Mouse (Mus musculus) G1E (cell line): Measurements from ENCODE around the gene Ccnb1ip1. TPM values are rescaled to one million over a fixed set of nuclear protein-coding genes. Genes with fewer than 3 reads are reported as not detected.

Source experiments
- ATAC-seq: 2 replicates; pipeline ENCODE4 v1.8.0; 2016; ENCODE audit warnings: mild to moderate bottlenecking; ENCODE audit not compliant: insufficient number of reproducible peaks, poor library complexity, low FRiP score, severe bottlenecking; ENCODE audit errors: extremely low read depth
- DNase-seq: peaks from one replicate; pipeline ENCODE4 v3.0.0; 2012; ENCODE audit warnings: low spot score
- H3K27me3 ChIP-seq: 2 replicates; pipeline ENCODE4 v1.6.1; 2012; ENCODE audit warnings: mild to moderate bottlenecking, low read length, inconsistent platforms; ENCODE audit not compliant: insufficient read depth
- H3K36me3 ChIP-seq: replicated peaks from 2 replicates; pipeline ENCODE3; 2012; ENCODE audit warnings: mild to moderate bottlenecking, inconsistent platforms
- H3K4me1 ChIP-seq: 2 replicates; pipeline ENCODE4 v1.6.1; 2012; ENCODE audit warnings: low read depth, low read length, inconsistent platforms, mixed read lengths; ENCODE audit not compliant: insufficient read depth
- H3K4me3 ChIP-seq: 2 replicates; pipeline ENCODE4 v1.5.1; 2012; ENCODE audit warnings: low read depth, mild to moderate bottlenecking, inconsistent platforms, low read length, moderate library complexity, mixed read lengths
- H3K9me3 ChIP-seq: replicated peaks from 2 replicates; pipeline ENCODE4 v1.6.1; 2012; ENCODE audit warnings: inconsistent platforms
- CTCF ChIP-seq: IDR thresholded peaks from 2 replicates; pipeline ENCODE4 v1.5.1; 2012; ENCODE audit warnings: low read depth, low read length, inconsistent platforms, mixed read lengths
- GATA1 ChIP-seq: IDR thresholded peaks from 2 replicates; pipeline ENCODE4 v1.6.1; 2012; ENCODE audit warnings: borderline replicate concordance, low read length, inconsistent platforms, mixed read lengths
- GATA2 ChIP-seq: IDR thresholded peaks from 2 replicates; pipeline ENCODE4 v1.6.1; 2012; ENCODE audit warnings: low read depth, low read length, inconsistent platforms, borderline replicate concordance
- POLR2AphosphoS5 ChIP-seq: IDR thresholded peaks from 2 replicates; pipeline ENCODE4 v1.6.1; 2012; ENCODE audit warnings: low read depth, low read length, inconsistent platforms; ENCODE audit not compliant: insufficient replicate concordance
- TAL1 ChIP-seq: conservative IDR thresholded peaks from 2 replicates; pipeline ENCODE4 v1.6.1; 2012; ENCODE audit warnings: low read depth, low read length, inconsistent platforms, mixed read lengths
- polyA plus RNA-seq: library from polyadenylated mRNA; stranded (reverse); fragments of >175 nt; gene quantifications from 2 replicates; pipeline ENCODE4 v1.2.3, GENCODE M21; 2012
- total RNA-seq, 2 experiments: library from RNA; stranded (forward) in 1 of 2; stranded (reverse) in 1 of 2; fragments of 200-1000 nt in 1 of 2; fragments of >200 nt in 1 of 2; fragmentation: Nextera tagmentation in 1 of 2; gene quantifications; 2 replicates each; pipeline ENCODE4 v1.2.3; 2014 to 2017

Gene Ccnb1ip1
- total and polyA plus RNA-seq, 3 experiments: 0.22 to 8.7 (median 8.3) TPM

DNA sequence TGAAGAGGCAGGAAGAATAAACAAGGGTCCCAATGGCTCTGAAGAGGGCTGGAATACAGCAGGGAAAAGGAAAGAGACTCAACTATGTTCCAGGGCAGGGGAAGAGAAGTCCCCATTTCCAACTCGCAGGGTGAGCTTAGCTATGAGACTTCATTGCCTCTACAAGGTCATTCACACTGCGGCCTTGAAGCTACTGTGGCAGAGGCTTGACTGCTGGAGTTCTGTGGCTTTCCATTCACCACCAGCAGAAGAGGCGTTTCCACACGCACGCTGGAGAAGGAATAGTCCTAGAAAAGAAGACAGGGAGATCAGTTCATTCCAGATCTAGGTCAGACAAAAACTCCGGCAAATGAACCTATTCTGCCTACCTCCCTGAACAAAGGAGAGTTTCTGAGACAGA lies 41.8 kb downstream of the Ccnb1ip1 start:
- Histone ChIP-seq H3K36me3 (peaks cover 59% of the 10 kb centered on the region), H3K27me3 (no peaks in the 10 kb centered on the region), H3K9me3 (no peaks in the 10 kb centered on the region), H3K4me3 (no peak overlapping the region), H3K4me1 (no peaks in the 10 kb centered on the region)
- ATAC-seq: no peak
- no peak for TF ChIP-seq POLR2AphosphoS5
- TF ChIP-seq CTCF: no peak
- TF ChIP-seq TAL1: no peak
- no peak for TF ChIP-seq GATA2
- no peak for TF ChIP-seq GATA1
- no peak for DNase-seq

DNA sequence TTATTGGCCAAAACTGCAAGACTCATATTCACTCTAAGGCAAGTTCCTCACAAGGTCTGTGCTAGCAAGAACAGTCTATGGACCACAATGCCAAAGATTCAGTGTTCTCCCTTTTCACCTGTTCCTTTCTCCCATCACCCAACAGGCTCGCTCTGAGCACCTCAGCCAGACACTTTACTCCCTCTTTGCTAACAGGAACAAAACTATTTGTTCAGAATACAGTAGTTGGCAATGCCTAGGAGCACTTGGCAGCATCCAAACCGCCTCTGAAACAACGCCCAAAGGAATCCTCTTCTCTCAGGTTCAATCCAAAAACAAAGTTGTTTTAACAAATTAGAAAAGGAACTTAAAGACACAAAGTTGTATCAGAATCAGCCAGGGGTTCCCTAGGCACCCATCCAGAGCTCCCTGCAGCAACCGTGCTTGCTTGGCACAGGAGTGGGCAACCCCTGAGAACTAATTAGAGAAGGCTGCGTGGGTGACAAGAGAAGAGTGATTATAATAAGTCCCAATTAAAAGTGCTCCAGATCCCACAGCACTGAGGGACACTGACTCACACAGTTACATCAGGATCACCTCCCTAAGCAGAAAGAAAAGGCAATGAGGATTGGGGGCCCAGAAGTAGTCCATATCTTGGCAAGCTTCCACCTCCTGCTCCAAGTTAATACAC lies 49.0 kb downstream of the Ccnb1ip1 start:
- Histone ChIP-seq H3K9me3 (no peaks in the 10 kb centered on the region), H3K27me3 (0 out of 2 replicates have a peak, but pooled peaks cover 2% of the 10 kb centered on the region), H3K4me1 (no peaks in the 10 kb centered on the region), H3K36me3 (peaks cover 5% of the 10 kb centered on the region), H3K4me3 (no peak overlapping the region)
- ATAC-seq: no peak
- TF ChIP-seq GATA1: no peak
- TF ChIP-seq POLR2AphosphoS5: no peak
- no peak for TF ChIP-seq TAL1
- TF ChIP-seq CTCF: no peak
- no peak for TF ChIP-seq GATA2
- DNase-seq: no peak

DNA sequence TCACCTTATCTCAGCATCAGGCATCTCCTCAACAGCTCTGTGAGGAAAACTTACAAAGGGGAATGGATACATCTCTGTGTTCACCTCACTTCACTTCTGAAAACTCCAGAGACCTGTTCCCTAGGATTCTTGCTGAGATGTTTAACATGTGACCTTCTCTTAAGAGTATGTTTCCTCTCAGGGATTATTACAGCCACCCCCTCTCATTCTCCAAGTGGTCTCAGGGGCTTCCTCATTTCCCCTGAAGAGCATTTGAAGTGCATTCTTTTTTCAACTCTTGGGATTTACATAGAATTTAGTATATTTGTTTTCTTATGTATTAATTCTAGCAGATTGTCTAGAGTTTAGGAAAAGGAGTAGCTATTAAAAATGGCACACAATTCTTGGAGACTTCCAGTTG lies 62.5 kb downstream of the Ccnb1ip1 start, which contains the start of gene Olfr749:
TSS of gene Olfr749 (minus strand) at position 101 of the 400 bp plus-strand sequence.
- no peaks in the 10 kb centered on the region for H3K36me3 ChIP-seq
- no peak within 1 kb of the TSS for H3K4me3 ChIP-seq
- TF ChIP-seq GATA2 (no peak), GATA1 (no peak), CTCF (no peak), POLR2AphosphoS5 (no peak), TAL1 (no peak)
- no peaks in the 10 kb centered on the region for H3K9me3 ChIP-seq
- H3K27me3 ChIP-seq: no peaks in the 10 kb centered on the region
- H3K4me1 ChIP-seq: no peaks in the 10 kb centered on the region
- ATAC-seq: no peak
- DNase-seq: no peak

DNA sequence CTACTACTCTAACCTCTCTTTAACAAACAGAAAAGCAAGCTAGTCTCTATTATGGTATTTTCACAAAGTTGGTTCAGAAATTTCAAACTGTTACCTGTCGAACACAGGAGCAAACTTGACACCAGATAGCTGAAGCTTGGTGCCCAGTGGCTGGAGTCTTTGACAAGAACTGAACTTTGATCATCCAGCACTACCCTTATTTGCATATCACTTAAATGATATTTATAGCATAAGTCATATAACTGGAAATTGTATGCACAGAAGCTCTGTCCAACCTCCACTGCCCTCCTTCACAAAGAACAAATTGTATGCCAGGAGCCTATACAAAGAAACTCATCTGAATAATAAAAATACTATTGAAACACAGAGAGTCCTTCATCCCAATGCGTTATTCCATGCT lies 65.9 kb downstream of the Ccnb1ip1 start:
- Histone ChIP-seq H3K36me3 (no peaks in the 10 kb centered on the region), H3K27me3 (no peaks in the 10 kb centered on the region), H3K4me1 (no peaks in the 10 kb centered on the region), H3K9me3 (no peaks in the 10 kb centered on the region), H3K4me3 (no peak overlapping the region)
- no peak for ATAC-seq
- no peak for DNase-seq
- TF ChIP-seq TAL1: no peak
- no peak for TF ChIP-seq POLR2AphosphoS5
- no peak for TF ChIP-seq GATA2
- no peak for TF ChIP-seq CTCF
- TF ChIP-seq GATA1: no peak

DNA sequence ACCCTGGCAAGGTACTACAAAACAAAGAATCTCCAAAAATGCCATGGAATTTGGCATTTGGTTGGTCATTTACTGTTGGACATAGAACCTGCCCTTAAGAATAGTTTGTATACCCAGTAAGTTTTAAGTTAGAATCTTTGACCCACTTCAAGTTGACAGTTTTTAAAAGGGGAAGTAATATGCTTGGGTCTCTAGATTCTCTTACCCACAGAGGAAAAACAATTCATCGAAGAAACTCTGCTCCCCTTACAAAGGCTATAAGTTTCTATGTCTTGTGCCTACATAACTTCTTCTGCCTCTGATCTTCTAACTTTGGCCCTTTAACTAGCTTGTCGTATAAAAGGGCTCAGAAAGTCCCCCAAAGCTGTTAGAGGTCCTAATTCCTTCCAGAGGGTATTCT lies 67.2 kb downstream of the Ccnb1ip1 start:
- Histone ChIP-seq H3K27me3 (no peaks in the 10 kb centered on the region), H3K36me3 (no peaks in the 10 kb centered on the region), H3K4me3 (no peak overlapping the region), H3K9me3 (no peaks in the 10 kb centered on the region), H3K4me1 (no peaks in the 10 kb centered on the region)
- TF ChIP-seq GATA2: no peak
- TF ChIP-seq GATA1: no peak
- no peak for TF ChIP-seq TAL1
- TF ChIP-seq POLR2AphosphoS5: no peak
- no peak for TF ChIP-seq CTCF
- ATAC-seq (no peak), DNase-seq (no peak)

Other genes with a start within 250 kb of the Ccnb1ip1 start
- not detected in 2 replicates for gene Olfr744, start 192.9 kb downstream of the Ccnb1ip1 start, total RNA-seq (2014; fragmentation: Nextera tagmentation)
- 0.11 TPM in 1 of 2 replicates, not detected in the other for gene Olfr744, start 192.9 kb downstream of the Ccnb1ip1 start, total RNA-seq (2017)
- gene Olfr744, start 192.9 kb downstream of the Ccnb1ip1 start, polyA plus RNA-seq: not detected in 2 replicates
- not detected in 2 replicates for gene Olfr745, start 168.3 kb downstream of the Ccnb1ip1 start, total RNA-seq (2014; fragmentation: Nextera tagmentation)
- gene Olfr745, start 168.3 kb downstream of the Ccnb1ip1 start, total RNA-seq (2017): 0.27 TPM in 1 of 2 replicates, not detected in the other
- not detected in 2 replicates for gene Olfr745, start 168.3 kb downstream of the Ccnb1ip1 start, polyA plus RNA-seq
- gene Olfr746, start 160.6 kb downstream of the Ccnb1ip1 start, total RNA-seq (2014; fragmentation: Nextera tagmentation): not detected in 2 replicates
- 0.22 TPM in 1 of 2 replicates, not detected in the other for gene Olfr746, start 160.6 kb downstream of the Ccnb1ip1 start, total RNA-seq (2017)
- gene Olfr746, start 160.6 kb downstream of the Ccnb1ip1 start, polyA plus RNA-seq: not detected in 2 replicates
- not detected in 2 replicates for gene Olfr747, start 114.5 kb downstream of the Ccnb1ip1 start, total RNA-seq (2014; fragmentation: Nextera tagmentation)
- gene Olfr747, start 114.5 kb downstream of the Ccnb1ip1 start, total RNA-seq (2017): not detected in 2 replicates
- gene Olfr747, start 114.5 kb downstream of the Ccnb1ip1 start, polyA plus RNA-seq: not detected in 2 replicates
- not detected in 2 replicates for gene Olfr748, start 100.4 kb downstream of the Ccnb1ip1 start, total RNA-seq (2014; fragmentation: Nextera tagmentation)
- gene Olfr748, start 100.4 kb downstream of the Ccnb1ip1 start, total RNA-seq (2017): 0.11 and 0.29 TPM in 2 replicates
- gene Olfr748, start 100.4 kb downstream of the Ccnb1ip1 start, polyA plus RNA-seq: not detected in 2 replicates
- not detected in 2 replicates for gene Olfr749, start 62.6 kb downstream of the Ccnb1ip1 start, total RNA-seq (2014; fragmentation: Nextera tagmentation)
- 0.11 and 0.46 TPM in 2 replicates for gene Olfr749, start 62.6 kb downstream of the Ccnb1ip1 start, total RNA-seq (2017)
- not detected in 2 replicates for gene Olfr749, start 62.6 kb downstream of the Ccnb1ip1 start, polyA plus RNA-seq
- gene Ttc5, start 22.2 kb downstream of the Ccnb1ip1 start, total RNA-seq (2014; fragmentation: Nextera tagmentation): 36.6 and 45.8 TPM in 2 replicates
- gene Ttc5, start 22.2 kb downstream of the Ccnb1ip1 start, total RNA-seq (2017): 43.4 and 45.2 TPM in 2 replicates
- gene Ttc5, start 22.2 kb downstream of the Ccnb1ip1 start, polyA plus RNA-seq: 26.5 and 40.2 TPM in 2 replicates
- 130 and 176 TPM in 2 replicates for gene Parp2, start 109 bp upstream of the Ccnb1ip1 start, total RNA-seq (2014; fragmentation: Nextera tagmentation)
- 101 and 111 TPM in 2 replicates for gene Parp2, start 109 bp upstream of the Ccnb1ip1 start, total RNA-seq (2017)
- gene Parp2, start 109 bp upstream of the Ccnb1ip1 start, polyA plus RNA-seq: 7.2 and 8.2 TPM in 2 replicates
- 17.0 and 21.3 TPM in 2 replicates for gene Tep1, start 62.8 kb upstream of the Ccnb1ip1 start, total RNA-seq (2014; fragmentation: Nextera tagmentation)
- 29.1 and 29.9 TPM in 2 replicates for gene Tep1, start 62.8 kb upstream of the Ccnb1ip1 start, total RNA-seq (2017)
- 2.7 and 3.3 TPM in 2 replicates for gene Tep1, start 62.8 kb upstream of the Ccnb1ip1 start, polyA plus RNA-seq
- not detected in 2 replicates for gene Klhl33, start 89.8 kb upstream of the Ccnb1ip1 start, total RNA-seq (2014; fragmentation: Nextera tagmentation)
- gene Klhl33, start 89.8 kb upstream of the Ccnb1ip1 start, total RNA-seq (2017): 0.17 and 0.22 TPM in 2 replicates
- not detected in 2 replicates for gene Klhl33, start 89.8 kb upstream of the Ccnb1ip1 start, polyA plus RNA-seq
- 25.6 and 29.9 TPM in 2 replicates for gene Osgep, start 117.2 kb upstream of the Ccnb1ip1 start, total RNA-seq (2014; fragmentation: Nextera tagmentation)
- 94.9 and 117 TPM in 2 replicates for gene Osgep, start 117.2 kb upstream of the Ccnb1ip1 start, total RNA-seq (2017)
- gene Osgep, start 117.2 kb upstream of the Ccnb1ip1 start, polyA plus RNA-seq: 29.3 and 42.4 TPM in 2 replicates
- gene Apex1, start 117.2 kb upstream of the Ccnb1ip1 start, total RNA-seq (2014; fragmentation: Nextera tagmentation): 133 and 142 TPM in 2 replicates
- gene Apex1, start 117.2 kb upstream of the Ccnb1ip1 start, total RNA-seq (2017): 165 and 174 TPM in 2 replicates
- 162 and 174 TPM in 2 replicates for gene Apex1, start 117.2 kb upstream of the Ccnb1ip1 start, polyA plus RNA-seq
- gene Pip4p1, start 123.1 kb upstream of the Ccnb1ip1 start, total RNA-seq (2014; fragmentation: Nextera tagmentation): 23.2 and 45.6 TPM in 2 replicates
- 31.1 and 32.7 TPM in 2 replicates for gene Pip4p1, start 123.1 kb upstream of the Ccnb1ip1 start, total RNA-seq (2017)
- gene Pip4p1, start 123.1 kb upstream of the Ccnb1ip1 start, polyA plus RNA-seq: 99.9 and 126 TPM in 2 replicates
- 70.0 and 88.4 TPM in 2 replicates for gene Pnp, start 123.3 kb upstream of the Ccnb1ip1 start, total RNA-seq (2014; fragmentation: Nextera tagmentation)
- gene Pnp, start 123.3 kb upstream of the Ccnb1ip1 start, total RNA-seq (2017): 110 and 112 TPM in 2 replicates
- 1.5 TPM in 2 replicates for gene Pnp, start 123.3 kb upstream of the Ccnb1ip1 start, polyA plus RNA-seq
- gene Gm49342, start 136.8 kb upstream of the Ccnb1ip1 start, total RNA-seq (2014; fragmentation: Nextera tagmentation): 3.2 TPM in 1 of 2 replicates, not detected in the other
- gene Gm49342, start 136.8 kb upstream of the Ccnb1ip1 start, total RNA-seq (2017): not detected in 2 replicates
- gene Gm49342, start 136.8 kb upstream of the Ccnb1ip1 start, polyA plus RNA-seq: 1.5 and 2.0 TPM in 2 replicates
- gene Pnp2, start 148.3 kb upstream of the Ccnb1ip1 start, total RNA-seq (2014; fragmentation: Nextera tagmentation): 5.1 and 10.2 TPM in 2 replicates
- gene Pnp2, start 148.3 kb upstream of the Ccnb1ip1 start, total RNA-seq (2017): 0.52 and 1.1 TPM in 2 replicates
- gene Pnp2, start 148.3 kb upstream of the Ccnb1ip1 start, polyA plus RNA-seq: not detected in 2 replicates
- not detected in 2 replicates for gene Rnase10, start 200.0 kb upstream of the Ccnb1ip1 start, total RNA-seq (2014; fragmentation: Nextera tagmentation)
- gene Rnase10, start 200.0 kb upstream of the Ccnb1ip1 start, total RNA-seq (2017): 0.22 TPM in 1 of 2 replicates, not detected in the other
- gene Rnase10, start 200.0 kb upstream of the Ccnb1ip1 start, polyA plus RNA-seq: not detected in 2 replicates
- gene Rnase9, start 234.1 kb upstream of the Ccnb1ip1 start, total RNA-seq (2014; fragmentation: Nextera tagmentation): not detected in 2 replicates
- 0.11 TPM in 1 of 2 replicates, not detected in the other for gene Rnase9, start 234.1 kb upstream of the Ccnb1ip1 start, total RNA-seq (2017)
- gene Rnase9, start 234.1 kb upstream of the Ccnb1ip1 start, polyA plus RNA-seq: not detected in 2 replicates
- not detected in 2 replicates for gene Rnase11, start 242.4 kb upstream of the Ccnb1ip1 start, total RNA-seq (2014; fragmentation: Nextera tagmentation)
- gene Rnase11, start 242.4 kb upstream of the Ccnb1ip1 start, total RNA-seq (2017): 0.22 TPM in 1 of 2 replicates, not detected in the other
- not detected in 2 replicates for gene Rnase11, start 242.4 kb upstream of the Ccnb1ip1 start, polyA plus RNA-seq
- not detected in 2 replicates for gene Rnase12, start 249.9 kb upstream of the Ccnb1ip1 start, total RNA-seq (2014; fragmentation: Nextera tagmentation)
- gene Rnase12, start 249.9 kb upstream of the Ccnb1ip1 start, total RNA-seq (2017): not detected in 2 replicates
- gene Rnase12, start 249.9 kb upstream of the Ccnb1ip1 start, polyA plus RNA-seq: not detected in 2 replicates